Mouse (Mus musculus) lung, embryonic 16.5 days (tissue): ENCODE data around the gene Ung. TPM values are rescaled to one million over a fixed set of nuclear protein-coding genes. Genes with fewer than 3 reads are reported as not detected.
A peak's percentile ranks its signal among the peaks of the same experiment; 100 is the strongest.

Experiments
- ATAC-seq: fragments of 200-750 bp; cut with Nextera tagmentation; 2 replicates; pipeline ENCODE4 v1.8.0; 2017; ENCODE audit warnings: low read depth, mild to moderate bottlenecking, moderate library complexity
- H3K27ac ChIP-seq: fragments of 300-500 bp; sonication (generic); 2 replicates; pipeline ENCODE4 v1.5.1; 2014; ENCODE audit warnings: mild to moderate bottlenecking, control low read depth, low read length
- H3K27me3 ChIP-seq: fragments of 300-500 bp; sonication (generic); 2 replicates; pipeline ENCODE4 v1.6.1; 2014; ENCODE audit warnings: low read depth, low read length, mixed read lengths; ENCODE audit not compliant: control insufficient read depth, insufficient read depth
- H3K36me3 ChIP-seq: fragments of 300-500 bp; sonication (generic); 2 replicates; pipeline ENCODE4 v1.6.1; 2014; ENCODE audit warnings: low read length; ENCODE audit not compliant: control insufficient read depth, insufficient read depth
- H3K4me1 ChIP-seq: fragments of 300-500 bp; sonication (generic); replicated peaks from 2 replicates; pipeline ENCODE4 v1.6.1; 2014; ENCODE audit warnings: low read length, mixed read lengths; ENCODE audit not compliant: control insufficient read depth, insufficient read depth
- H3K4me2 ChIP-seq: fragments of 300-500 bp; sonication (generic); 2 replicates; pipeline ENCODE4 v1.6.1; 2014; ENCODE audit warnings: low read depth, low read length, control low read depth
- H3K4me3 ChIP-seq: fragments of 300-500 bp; sonication (generic); 2 replicates; pipeline ENCODE4 v1.5.1; 2014; ENCODE audit warnings: mild to moderate bottlenecking, low read length, control low read depth
- H3K9ac ChIP-seq: fragments of 300-500 bp; sonication (generic); 2 replicates; pipeline ENCODE4 v1.6.1; 2014; ENCODE audit warnings: low read length, control low read depth
- H3K9me3 ChIP-seq: fragments of 300-500 bp; sonication (generic); 2 replicates; pipeline ENCODE4 v1.6.1; 2016; ENCODE audit warnings: low read length; ENCODE audit not compliant: control insufficient read depth
- WGBS: fragments of 180-500 bp; shearing (Covaris S2); extraction: QIAGEN DNeasy Blood & Tissue Kit; methylation state at CpG from one replicate; pipeline ENCODE4 v1.1.7; 2014; 5-methylcytosine and 5-hydroxymethylcytosine counted together
- polyA plus RNA-seq: library from polyadenylated mRNA; unstranded; fragments of >200 nt; fragmentation: Nextera tagmentation; extraction: Ambion mirVana; gene quantifications from 2 replicates; pipeline ENCODE4 v1.2.1, GENCODE M21; 2015

Ung gene
- 33.8 and 38.6 TPM in 2 replicates for polyA plus RNA-seq

- no peaks in the 10 kb centered on the region for H3K27me3 ChIP-seq
- H3K9ac ChIP-seq = peak within 1 kb of the TSS; percentile 70
- peak within 1 kb of the TSS; percentile 82 for H3K4me3 ChIP-seq
- peak; percentile 32 for ATAC-seq
- H3K27ac ChIP-seq = peak within 1 kb of the TSS; percentile 31; the same call in 1 of the 2 replicates
- H3K4me2 ChIP-seq = peak within 1 kb of the TSS; percentile 99
- H3K9me3 ChIP-seq = no peaks in the 10 kb centered on the region
- no peaks in the 10 kb centered on the region for H3K36me3 ChIP-seq
- under 1% methylated on average over 29 of the region's 29 CpGs for WGBS
- peaks cover 20% of the 10 kb centered on the region for H3K4me1 ChIP-seq
These were observed at the start of gene Ung for GRCm38 (mm10) chr5:114130211-114130605. Gene Ung (plus strand): TSS chr5:114130386.

- Histone ChIP-seq H3K27me3 (no peaks in the 10 kb centered on the region), H3K36me3 (no peaks in the 10 kb centered on the region), H3K9ac (no peak overlapping the region), H3K4me2 (no peak overlapping the region), H3K4me3 (no peak overlapping the region), H3K4me1 (no peaks in the 10 kb centered on the region), H3K27ac (no peak overlapping the region), H3K9me3 (no peaks in the 10 kb centered on the region)
- ATAC-seq = no peak
- 66% methylated on average over 14 of the region's 14 CpGs for WGBS
These were observed 44.7 kb upstream of the Ung start for GRCm38 (mm10) chr5:114085501-114085900.

DNA sequence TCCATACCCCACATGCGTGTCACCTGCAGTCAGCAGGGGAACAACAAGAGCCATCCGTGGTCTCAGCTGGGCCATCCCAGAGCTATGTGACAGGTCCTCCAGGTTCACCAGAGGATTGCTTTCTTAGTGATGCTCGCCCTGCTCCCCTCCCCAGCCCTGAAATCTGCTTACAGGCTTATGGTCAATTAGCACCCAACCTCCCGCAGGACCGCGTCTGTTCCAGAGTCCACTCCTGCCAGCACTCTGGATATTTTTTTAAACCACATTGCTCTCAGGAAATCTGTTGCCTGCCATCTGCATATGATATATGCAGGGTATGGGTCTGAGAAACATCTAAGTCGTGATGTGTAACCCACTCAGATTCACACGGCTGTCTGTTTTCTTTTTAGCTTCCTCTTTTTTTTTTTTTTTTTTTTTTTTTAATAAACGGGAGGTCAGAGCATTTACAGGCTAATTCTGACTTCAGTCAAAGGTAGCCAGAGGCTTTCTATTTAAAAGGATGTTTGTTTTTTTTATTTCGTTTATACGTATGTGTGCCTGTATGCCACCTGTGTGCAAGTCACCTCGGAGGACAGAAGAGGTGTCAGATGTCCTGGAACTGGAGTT lies 42.2 kb upstream of the Ung start:
- Histone ChIP-seq H3K36me3 (no peaks in the 10 kb centered on the region), H3K4me3 (no peak overlapping the region), H3K27ac (no peak overlapping the region), H3K4me2 (no peak overlapping the region), H3K4me1 (no peaks in the 10 kb centered on the region), H3K27me3 (no peaks in the 10 kb centered on the region), H3K9me3 (no peaks in the 10 kb centered on the region), H3K9ac (no peak overlapping the region)
- ATAC-seq = no peak
- 61% methylated on average over 12 of the region's 12 CpGs for WGBS

DNA sequence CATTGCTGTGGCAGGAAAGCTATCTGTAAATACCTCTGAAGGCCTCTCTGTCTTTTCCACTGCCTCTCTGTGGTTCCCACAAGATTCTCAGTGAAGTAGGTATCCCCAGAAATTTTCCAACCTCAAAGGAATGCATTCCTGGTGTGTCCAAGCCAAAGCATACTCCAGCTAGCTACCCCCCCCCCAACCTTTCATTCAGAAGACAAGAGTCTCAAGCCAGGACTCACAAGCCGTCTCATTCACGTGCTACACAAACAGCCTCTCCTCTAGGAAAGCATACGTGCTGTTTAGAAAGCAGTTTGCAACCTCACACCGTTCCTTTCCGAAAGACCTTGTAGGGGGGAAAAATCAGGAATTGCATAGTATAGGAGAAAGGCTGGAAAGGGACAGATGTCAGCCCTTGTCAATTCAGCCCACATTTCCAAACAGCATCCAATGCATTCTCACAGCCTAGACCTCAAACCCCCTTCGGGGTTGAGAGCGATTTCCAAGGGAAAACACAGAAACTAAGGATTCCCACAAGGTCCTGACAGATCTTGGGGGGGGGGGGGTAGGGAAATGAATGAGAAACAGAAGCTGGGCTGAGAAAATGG lies 39.7 kb upstream of the Ung start:
- H3K4me2 ChIP-seq = no peak overlapping the region
- 25% methylated on average over 7 of the region's 7 CpGs for WGBS
- H3K27me3 ChIP-seq = no peaks in the 10 kb centered on the region

GRCm38 (mm10) chr5:114091057-114091807 lies 39.0 kb upstream of the Ung start, which contains the start of gene Svop:
Gene Svop (minus strand): TSS chr5:114091570.
- Histone ChIP-seq H3K27me3 (no peaks in the 10 kb centered on the region), H3K36me3 (no peaks in the 10 kb centered on the region), H3K4me3 (no peak within 1 kb of the TSS), H3K4me2 (peak within 1 kb of the TSS; percentile 27; the same call in 1 of the 2 replicates), H3K9ac (no peak within 1 kb of the TSS), H3K27ac (no peak within 1 kb of the TSS), H3K9me3 (no peaks in the 10 kb centered on the region), H3K4me1 (no peaks in the 10 kb centered on the region)
- WGBS = 2% methylated on average over 39 of the region's 40 CpGs
- ATAC-seq = peak; percentile 64; the same call in 1 of the 2 replicates

More for the DNA sequence above, 39.7 kb upstream of the Ung start:
- H3K9ac ChIP-seq = no peak overlapping the region
- H3K9me3 ChIP-seq = no peaks in the 10 kb centered on the region
- ATAC-seq = no peak
- no peaks in the 10 kb centered on the region for H3K4me1 ChIP-seq
- H3K27ac ChIP-seq = no peak overlapping the region
- H3K4me3 ChIP-seq = no peak overlapping the region
- H3K36me3 ChIP-seq = no peaks in the 10 kb centered on the region

- peak; percentile 94 for ATAC-seq
- Histone ChIP-seq H3K9me3 (no peaks in the 10 kb centered on the region), H3K27ac (0 out of 2 replicates have a peak overlapping the region, but pooled peaks have one; percentile 31), H3K27me3 (no peaks in the 10 kb centered on the region), H3K36me3 (peaks cover 3% of the 10 kb centered on the region; the same call in 1 of the 2 replicates), H3K4me3 (peak overlapping the region; percentile 95), H3K4me2 (peak overlapping the region; percentile 81), H3K9ac (peak overlapping the region; percentile 97), H3K4me1 (peaks cover 12% of the 10 kb centered on the region)
- WGBS = 7% methylated on average over 35 of the region's 37 CpGs
These were observed 30.3 kb upstream of the Ung start for GRCm38 (mm10) chr5:114099709-114100389.

DNA sequence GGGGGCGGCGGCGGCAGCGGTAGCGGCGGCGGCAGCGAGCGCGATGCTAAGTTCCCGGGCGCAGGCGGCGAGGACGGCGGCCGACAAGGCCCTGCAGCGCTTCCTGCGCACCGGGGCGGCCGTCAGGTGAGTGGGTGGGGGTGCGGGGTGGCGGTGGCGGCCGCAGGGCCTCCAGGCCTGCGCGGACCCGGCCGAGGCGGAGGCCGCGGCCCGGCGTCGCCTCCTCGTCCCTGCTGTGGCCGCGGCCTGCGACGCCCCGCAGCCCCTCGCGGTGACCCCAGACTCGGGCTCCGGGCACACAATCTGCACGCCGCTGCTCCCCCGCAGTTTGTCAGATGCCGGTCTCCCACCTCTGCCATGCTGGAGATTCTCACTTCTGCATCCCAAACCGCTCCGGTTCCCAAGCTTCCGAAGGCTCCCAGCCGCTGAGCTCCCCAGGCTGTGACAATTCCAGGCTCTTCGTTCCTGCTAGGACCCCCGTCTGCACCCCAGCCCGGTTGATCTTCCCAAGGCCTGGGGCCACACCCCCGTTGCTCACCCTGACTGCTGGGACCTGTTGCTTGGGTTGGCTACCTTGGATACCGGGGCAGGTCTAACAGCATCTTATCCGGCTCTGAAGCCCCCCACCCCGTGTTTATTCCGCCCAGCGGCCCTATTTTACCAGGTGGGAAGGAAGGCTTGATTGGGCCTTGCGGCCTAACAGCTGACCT lies 29.6 kb upstream of the Ung start:
- H3K4me2 ChIP-seq = peak overlapping the region; percentile 81
- H3K9ac ChIP-seq = peak overlapping the region; percentile 97
- no peaks in the 10 kb centered on the region for H3K27me3 ChIP-seq
- ATAC-seq = peak; percentile 72
- H3K4me1 ChIP-seq = peaks cover 12% of the 10 kb centered on the region
- H3K4me3 ChIP-seq = peak overlapping the region; percentile 95
- no peaks in the 10 kb centered on the region for H3K9me3 ChIP-seq
- WGBS = 3% methylated on average over 44 of the region's 64 CpGs
- peaks cover 3% of the 10 kb centered on the region; the same call in 1 of the 2 replicates for H3K36me3 ChIP-seq
- H3K27ac ChIP-seq = 0 out of 2 replicates have a peak overlapping the region, but pooled peaks have one; percentile 31

- no peaks in the 10 kb centered on the region for H3K27me3 ChIP-seq
- H3K9me3 ChIP-seq = no peaks in the 10 kb centered on the region
These were observed 28.3 kb upstream of the Ung start for GRCm38 (mm10) chr5:114101873-114102272.

More at GRCm38 (mm10) chr5:114101873-114102272, 28.3 kb upstream of the Ung start:
- no peak for ATAC-seq
- 82% methylated on average over 4 of the region's 4 CpGs for WGBS
- Histone ChIP-seq H3K36me3 (peaks cover 15% of the 10 kb centered on the region), H3K4me2 (no peak overlapping the region), H3K9ac (no peak overlapping the region), H3K27ac (no peak overlapping the region), H3K4me1 (peaks cover 12% of the 10 kb centered on the region), H3K4me3 (no peak overlapping the region)
